Mouse (Mus musculus) MEL (cell line): Measurements from ENCODE around the gene Fbxw11. TPM values are rescaled to one million over a fixed set of nuclear protein-coding genes. Genes with fewer than 3 reads are reported as not detected.

Experiments
- DNase-seq: peaks from one replicate; pipeline ENCODE4 v3.0.0; 2011; ENCODE audit warnings: low read depth, low spot score
- H3K27ac ChIP-seq: 2 replicates; pipeline ENCODE4 v1.5.1; 2012; ENCODE audit warnings: low read depth, mild to moderate bottlenecking, control low read depth, low read length, moderate library complexity; ENCODE audit not compliant: control insufficient read depth
- H3K27me3 ChIP-seq, 2 experiments: fragments of 150-350 bp in 1 of 2; sonication (generic) in 1 of 2; 2 replicates each; pipeline ENCODE4 v1.6.1; 2012; ENCODE audit warnings: low read length in 2 of 2, mild to moderate bottlenecking in 2 of 2, improper control_type of control experiment in 1 of 2, moderate library complexity in 1 of 2; ENCODE audit not compliant: insufficient read depth in 2 of 2, control insufficient read depth in 1 of 2
- H3K36me3 ChIP-seq, 2 experiments: 2 replicates each; pipeline ENCODE4 v1.6.1; 2012 to 2014; ENCODE audit warnings: low read length in 2 of 2, improper control_type of control experiment in 1 of 2, inconsistent platforms in 1 of 2, mild to moderate bottlenecking in 1 of 2; ENCODE audit not compliant: insufficient read depth in 2 of 2, control insufficient read depth in 1 of 2
- H3K4me1 ChIP-seq, 2 experiments: fragments of 150-350 bp in 1 of 2; sonication (generic) in 1 of 2; 2 replicates each; pipeline ENCODE4 v1.6.1; 2012; ENCODE audit warnings: low read length in 2 of 2, improper control_type of control experiment in 1 of 2, mild to moderate bottlenecking in 1 of 2; ENCODE audit not compliant: insufficient read depth in 2 of 2, control insufficient read depth in 1 of 2
- H3K4me3 ChIP-seq, 2 experiments: fragments of 150-350 bp in 1 of 2; sonication (generic) in 1 of 2; 2 replicates each; pipeline ENCODE4 v1.5.1; 2012; ENCODE audit warnings: low read depth in 2 of 2, low read length in 2 of 2, mild to moderate bottlenecking in 2 of 2, moderate library complexity in 2 of 2, control low read depth in 1 of 2, improper control_type of control experiment in 1 of 2; ENCODE audit not compliant: control insufficient read depth in 1 of 2, insufficient read depth in 1 of 2
- H3K79me2 ChIP-seq: 2 replicates; pipeline ENCODE4 v1.6.1; 2012; ENCODE audit warnings: mild to moderate bottlenecking, low read length, moderate library complexity; ENCODE audit not compliant: control insufficient read depth, poor library complexity, insufficient read depth
- H3K9ac ChIP-seq: 2 replicates; pipeline ENCODE4 v1.6.1; 2012; ENCODE audit warnings: low read depth, mild to moderate bottlenecking, control low read depth, low read length, moderate library complexity; ENCODE audit not compliant: control insufficient read depth, poor library complexity, severe bottlenecking
- H3K9me3 ChIP-seq: fragments of 150-350 bp; sonication (generic); replicated peaks from 2 replicates; pipeline ENCODE4 v1.6.1; 2012; ENCODE audit warnings: mild to moderate bottlenecking, low read length, improper control_type of control experiment, moderate library complexity; ENCODE audit not compliant: insufficient read depth
- BHLHE40 ChIP-seq: IDR thresholded peaks from 2 replicates; pipeline ENCODE4 v1.6.1; 2012; ENCODE audit warnings: low read depth, mild to moderate bottlenecking, inconsistent platforms, low read length, improper control_type of control experiment, borderline replicate concordance
- CTCF ChIP-seq, 3 experiments: IDR thresholded peaks in 2 of 3; conservative IDR thresholded peaks in 1 of 3; 2 replicates each; pipeline ENCODE4 v1.5.1; 2011 to 2012; ENCODE audit warnings: low read length in 3 of 3, low read depth in 2 of 3, mild to moderate bottlenecking in 2 of 3, improper control_type of control experiment in 1 of 3, inconsistent platforms in 1 of 3, mixed read lengths in 1 of 3, moderate library complexity in 1 of 3; ENCODE audit not compliant: control insufficient read depth in 1 of 3, insufficient read depth in 1 of 3, poor library complexity in 1 of 3, severe bottlenecking in 1 of 3
- E2F4 ChIP-seq: IDR thresholded peaks from 2 replicates; pipeline ENCODE4 v1.6.1; 2011; ENCODE audit warnings: low read depth, low read length, improper control_type of control experiment, borderline replicate concordance
- ETS1 ChIP-seq: IDR thresholded peaks from 2 replicates; pipeline ENCODE4 v1.6.1; 2012; ENCODE audit warnings: low read depth, mild to moderate bottlenecking, inconsistent platforms, low read length, improper control_type of control experiment, moderate library complexity
- GATA1 ChIP-seq: IDR thresholded peaks from 2 replicates; pipeline ENCODE4 v1.6.1; 2011; ENCODE audit warnings: low read depth, low read length, improper control_type of control experiment
- HCFC1 ChIP-seq: IDR thresholded peaks from 2 replicates; pipeline ENCODE4 v1.6.1; 2012; ENCODE audit warnings: low read depth, mild to moderate bottlenecking, inconsistent platforms, low read length, improper control_type of control experiment, moderate library complexity
- MAX ChIP-seq: IDR thresholded peaks from 2 replicates; pipeline ENCODE4 v1.6.1; 2011; ENCODE audit warnings: low read length, improper control_type of control experiment
- MEF2A ChIP-seq: IDR thresholded peaks from 2 replicates; pipeline ENCODE4 v1.6.1; 2014; ENCODE audit warnings: low read depth, mild to moderate bottlenecking, inconsistent platforms, low read length, improper control_type of control experiment; ENCODE audit not compliant: poor library complexity, insufficient replicate concordance, severe bottlenecking; ENCODE audit errors: extremely low read depth
- MYB ChIP-seq: IDR thresholded peaks from 2 replicates; pipeline ENCODE4 v1.6.1; 2011; ENCODE audit warnings: mild to moderate bottlenecking, low read depth, low read length, improper control_type of control experiment
- NRF1 ChIP-seq: IDR thresholded peaks from 2 replicates; pipeline ENCODE4 v1.6.1; 2014; ENCODE audit warnings: low read depth, mild to moderate bottlenecking, inconsistent platforms, low read length, improper control_type of control experiment, moderate library complexity; ENCODE audit not compliant: poor library complexity, insufficient read depth, severe bottlenecking
- POLR2AphosphoS2 ChIP-seq: IDR thresholded peaks from 2 replicates; pipeline ENCODE4 v1.6.1; 2011; ENCODE audit warnings: low read length, improper control_type of control experiment
- RAD21 ChIP-seq: IDR thresholded peaks from 2 replicates; pipeline ENCODE4 v1.6.1; 2011; ENCODE audit warnings: mild to moderate bottlenecking, low read depth, low read length, improper control_type of control experiment
- SIN3A ChIP-seq: IDR thresholded peaks from 2 replicates; pipeline ENCODE4 v1.6.1; 2012; ENCODE audit warnings: low read length, improper control_type of control experiment, inconsistent platforms
- SMC3 ChIP-seq: IDR thresholded peaks from 2 replicates; pipeline ENCODE4 v1.6.1; 2011; ENCODE audit warnings: low read depth, low read length, improper control_type of control experiment
- TBP ChIP-seq: IDR thresholded peaks from 2 replicates; pipeline ENCODE4 v1.8.0; 2011; ENCODE audit warnings: low read depth, low read length, improper control_type of control experiment
- USF1 ChIP-seq: IDR thresholded peaks from 2 replicates; pipeline ENCODE4 v1.6.1; 2014; ENCODE audit warnings: low read depth, mild to moderate bottlenecking, inconsistent platforms, low read length, improper control_type of control experiment, moderate library complexity
- ZC3H11A ChIP-seq: IDR thresholded peaks from 2 replicates; pipeline ENCODE4 v1.6.1; 2012; ENCODE audit warnings: low read depth, mild to moderate bottlenecking, inconsistent platforms, low read length, improper control_type of control experiment
- ZMIZ1 ChIP-seq: IDR thresholded peaks from 2 replicates; pipeline ENCODE4 v1.6.1; 2012; ENCODE audit warnings: low read depth, mild to moderate bottlenecking, inconsistent platforms, low read length, improper control_type of control experiment, moderate library complexity
- ZNF384 ChIP-seq: IDR thresholded peaks from 2 replicates; pipeline ENCODE4 v1.6.1; 2012; ENCODE audit warnings: low read depth, mild to moderate bottlenecking, inconsistent platforms, low read length, improper control_type of control experiment
- polyA plus RNA-seq, 2 experiments: library from polyadenylated mRNA; stranded (reverse) in 1 of 2; unstranded in 1 of 2; fragments of >175 nt in 1 of 2; fragments of >200 nt in 1 of 2; gene quantifications; 2 replicates each; pipeline versions ENCODE4 v1.2.1 to v1.2.4; 2012; ENCODE audit warnings: low replicate concordance in 2 of 2, low read depth in 1 of 2; ENCODE audit not compliant: insufficient read length in 2 of 2, insufficient read depth in 1 of 2, missing spikeins in 1 of 2
- total RNA-seq: library from RNA; depleted of rRNA; stranded (reverse); fragments of 300-350 nt; gene quantifications from 2 replicates; pipeline ENCODE4 v1.2.3, GENCODE M21; 2012

Fbxw11 gene
- total and polyA plus RNA-seq, 3 experiments = 35.4 to 98.5 (median 53.5) TPM

DNA sequence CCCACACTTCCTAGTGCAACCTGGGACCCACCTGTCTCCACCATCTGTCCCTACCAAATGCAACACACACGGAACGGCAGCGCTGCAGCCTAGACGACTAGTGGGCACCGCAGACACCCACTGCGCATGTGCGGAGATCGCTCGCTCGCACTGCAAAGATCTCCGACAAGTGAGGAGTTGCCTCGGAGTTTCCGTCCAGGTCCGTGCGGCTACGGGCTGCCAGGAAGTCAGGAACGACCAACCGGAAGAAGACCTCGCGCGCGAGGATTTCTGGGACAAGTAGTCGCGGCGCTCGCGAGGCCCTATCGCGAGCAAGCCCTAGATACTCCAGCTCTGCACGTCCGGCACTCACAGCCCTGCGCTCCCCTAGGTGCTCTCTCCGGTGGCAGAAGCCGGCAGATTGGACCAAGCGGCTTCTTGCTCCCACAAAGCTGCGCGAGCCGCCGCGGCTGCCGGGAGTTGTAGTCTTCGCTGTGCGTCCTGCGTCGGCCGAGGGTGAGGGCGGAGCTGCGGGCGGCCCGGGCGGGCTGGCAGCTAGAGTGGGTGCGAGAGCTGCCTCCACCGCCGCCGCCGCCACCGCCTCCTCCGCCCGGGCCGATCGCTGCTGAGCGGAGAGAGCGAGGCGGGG lies at the start of gene Fbxw11 (continued):
- TF ChIP-seq MEF2A (no peak), BHLHE40 (no peak)

DNA sequence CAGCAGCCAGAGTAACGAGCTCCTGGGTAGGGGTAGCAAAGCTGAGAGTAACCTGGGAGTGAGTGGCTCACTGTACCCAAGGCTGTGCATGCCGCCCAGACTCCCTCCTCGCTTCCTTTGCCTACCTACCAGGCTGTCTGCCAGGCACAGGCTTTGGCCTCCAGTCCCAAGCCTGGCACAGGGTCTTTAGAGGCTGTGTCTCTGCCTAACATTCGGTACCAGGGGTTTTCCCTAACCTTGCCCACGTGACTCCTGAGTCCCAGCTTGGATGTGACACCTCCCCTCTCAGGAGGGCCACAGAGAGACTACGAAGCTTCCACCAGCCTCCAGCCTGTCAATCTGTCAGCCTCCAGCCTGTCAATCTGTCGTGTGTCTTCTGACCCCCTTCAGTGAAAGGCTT lies 49.4 kb upstream of the Fbxw11 start:
- no peaks in the 10 kb centered on the region for H3K27me3 ChIP-seq
- H3K9ac ChIP-seq = no peak overlapping the region
- no peak overlapping the region for H3K4me3 ChIP-seq
- H3K79me2 ChIP-seq = no peaks in the 10 kb centered on the region
- TF ChIP-seq E2F4 (no peak), MAX (no peak), USF1 (no peak), CTCF (IDR thresholded peaks at IDR 0.05 in 2 of 3, conservative IDR thresholded peaks at IDR 0.05 in 1 of 3; ENCODE audit: control insufficient read depth in 1 of 3, insufficient read depth in 1 of 3, low read depth in 2 of 3, low read length in 3 of 3, poor library complexity in 1 of 3, severe bottlenecking in 1 of 3) (no peak), ZC3H11A (no peak), MYB (no peak), ZMIZ1 (no peak), POLR2AphosphoS2 (no peak), SIN3A (no peak), NRF1 (no peak), GATA1 (no peak), HCFC1 (no peak), ZNF384 (no peak), TBP (no peak), ETS1 (no peak)
- H3K27ac ChIP-seq = no peak overlapping the region
- no peaks in the 10 kb centered on the region for H3K4me1 ChIP-seq
- no peaks in the 10 kb centered on the region for H3K36me3 ChIP-seq
- DNase-seq = no peak
- no peaks in the 10 kb centered on the region for H3K9me3 ChIP-seq

DNA sequence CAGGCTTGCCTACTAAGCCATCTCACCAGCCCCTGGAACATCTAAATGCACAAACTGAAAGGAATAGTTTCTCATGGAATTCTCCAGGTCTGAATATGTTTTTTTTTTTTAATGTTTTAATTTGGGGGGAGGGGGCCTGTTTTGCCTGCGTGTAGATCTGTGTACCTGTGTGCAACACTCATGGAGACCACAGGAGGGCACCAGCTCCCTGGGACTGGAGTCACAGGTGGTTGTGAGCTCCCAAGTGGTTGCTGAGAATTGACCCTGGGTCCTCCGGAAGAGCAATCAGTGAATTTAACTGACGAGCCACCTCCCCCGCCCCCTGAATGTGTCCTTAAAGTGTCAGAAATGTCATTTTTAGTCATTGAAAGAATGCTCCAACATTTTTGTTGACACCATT lies 48.4 kb upstream of the Fbxw11 start:
- H3K27me3 ChIP-seq = no peaks in the 10 kb centered on the region
- TF ChIP-seq SMC3 (peak; percentile 41; the same call in 1 of the 2 replicates), CTCF (IDR thresholded peaks at IDR 0.05 in 2 of 3, conservative IDR thresholded peaks at IDR 0.05 in 1 of 3; ENCODE audit: control insufficient read depth in 1 of 3, insufficient read depth in 1 of 3, low read depth in 2 of 3, low read length in 3 of 3, poor library complexity in 1 of 3, severe bottlenecking in 1 of 3) (peak; percentile 14 to 54 (median 53); a peak in 5 of 6 replicates), POLR2AphosphoS2 (no peak), RAD21 (peak; percentile 38), MYB (no peak)
- H3K9me3 ChIP-seq = no peaks in the 10 kb centered on the region
- H3K79me2 ChIP-seq = no peaks in the 10 kb centered on the region
- no peaks in the 10 kb centered on the region for H3K4me1 ChIP-seq
- no peak overlapping the region for H3K27ac ChIP-seq
- H3K36me3 ChIP-seq = no peaks in the 10 kb centered on the region
- no peak overlapping the region for H3K9ac ChIP-seq
- no peak overlapping the region for H3K4me3 ChIP-seq
- DNase-seq = peak; percentile 24
